Mouse (Mus musculus) frontal cortex, postnatal 10 days (tissue): ENCODE results near the gene Klf3.

ENCODE experiments used
- DNase-seq, 2 experiments: peaks; one replicate each; pipeline ENCODE4 v3.0.0; 2022; ENCODE audit warnings: low spot score in 2 of 2, mixed read lengths in 1 of 2

The Klf3 gene

DNA sequence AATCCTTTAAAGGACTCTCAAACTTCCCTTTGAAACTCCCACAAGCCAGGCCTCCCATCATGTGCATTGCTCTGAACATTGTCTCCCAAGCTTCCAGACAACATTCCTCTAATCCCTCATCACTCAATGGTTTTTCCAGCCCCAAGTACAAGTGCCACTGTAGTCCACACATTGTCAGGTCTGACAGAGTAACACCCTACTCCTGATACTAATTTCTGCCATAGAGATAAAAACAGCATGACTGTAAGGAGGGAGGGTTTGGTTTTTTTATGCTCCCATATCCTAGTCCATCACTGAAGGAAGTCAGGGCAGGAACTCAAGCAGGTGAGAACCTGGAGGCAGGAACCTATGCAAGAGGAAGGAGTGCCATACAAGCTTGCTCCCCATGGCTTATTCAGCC, 30.2 kb downstream of the Klf3 start:
- no peak for DNase-seq

DNA sequence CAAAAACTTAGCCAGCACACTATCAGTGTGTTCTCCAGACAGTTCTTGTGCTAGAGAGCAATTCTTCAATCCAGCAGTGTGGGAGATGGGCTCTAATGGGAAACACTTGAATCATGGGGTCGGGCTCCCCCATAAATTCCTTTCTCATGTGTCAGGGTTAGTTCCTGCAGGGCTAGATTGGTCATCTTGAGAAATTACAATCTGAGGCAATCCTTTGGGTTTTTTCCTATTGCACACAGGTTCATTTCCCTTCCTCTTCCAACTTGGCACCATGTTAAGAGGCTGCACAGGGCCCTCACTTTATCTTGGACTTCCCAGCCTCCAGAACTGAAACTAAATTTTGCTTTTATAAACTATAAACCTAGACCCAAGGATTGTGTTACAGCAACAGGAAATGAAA, 31.0 kb downstream of the Klf3 start:
- no peak for DNase-seq

- DNase-seq: no peak
Observed at GRCm38 (mm10) chr5:64835295-64835694, 32.1 kb downstream of the Klf3 start.

GRCm38 (mm10) chr5:64839016-64839599, 35.9 kb downstream of the Klf3 start:
- no peak for DNase-seq

DNA sequence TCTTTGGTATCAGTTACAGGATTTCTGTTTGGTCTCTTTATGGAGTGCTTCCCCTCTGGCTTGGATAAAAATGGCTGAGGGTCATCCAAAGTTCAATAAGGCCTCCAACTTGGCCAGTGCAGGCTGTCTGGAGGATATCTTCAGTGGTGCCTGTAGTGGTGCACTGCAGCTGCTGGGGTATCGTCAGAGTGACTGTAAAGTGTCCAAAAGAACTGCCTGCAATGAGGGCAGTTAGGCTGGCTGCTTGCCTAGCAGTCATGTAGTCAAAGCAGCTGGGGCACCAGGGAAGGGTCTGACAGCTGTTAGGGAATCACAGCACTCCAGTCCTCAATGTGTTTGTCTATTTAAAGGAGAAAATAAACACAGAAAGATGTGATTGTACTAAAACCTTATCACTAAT, 36.9 kb downstream of the Klf3 start:
- DNase-seq: no peak

GRCm38 (mm10) chr5:64844622-64845021, 41.4 kb downstream of the Klf3 start:
- DNase-seq: no peak

DNA sequence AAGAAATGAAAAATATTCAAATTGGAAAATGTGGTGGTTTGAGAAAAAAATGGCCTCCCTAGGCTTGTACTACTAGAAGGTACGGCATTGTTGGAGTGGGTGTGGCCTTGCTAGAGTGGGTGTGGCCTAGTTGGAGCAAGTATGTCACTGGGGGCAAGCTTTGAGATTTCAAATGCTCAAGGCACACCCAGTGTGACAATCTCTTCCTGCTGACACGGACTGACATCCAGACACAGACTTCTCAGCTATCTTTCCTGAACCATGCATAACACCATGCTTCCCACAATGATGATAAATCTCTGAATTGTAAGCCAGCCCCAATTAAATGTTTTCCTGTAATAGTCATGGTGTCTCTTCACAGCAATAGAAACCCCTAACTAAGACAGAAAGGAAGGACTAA, 44.1 kb downstream of the Klf3 start:
- DNase-seq: no peak

GRCm38 (mm10) chr5:64849892-64850291, 46.7 kb downstream of the Klf3 start:
- no peak for DNase-seq

DNA sequence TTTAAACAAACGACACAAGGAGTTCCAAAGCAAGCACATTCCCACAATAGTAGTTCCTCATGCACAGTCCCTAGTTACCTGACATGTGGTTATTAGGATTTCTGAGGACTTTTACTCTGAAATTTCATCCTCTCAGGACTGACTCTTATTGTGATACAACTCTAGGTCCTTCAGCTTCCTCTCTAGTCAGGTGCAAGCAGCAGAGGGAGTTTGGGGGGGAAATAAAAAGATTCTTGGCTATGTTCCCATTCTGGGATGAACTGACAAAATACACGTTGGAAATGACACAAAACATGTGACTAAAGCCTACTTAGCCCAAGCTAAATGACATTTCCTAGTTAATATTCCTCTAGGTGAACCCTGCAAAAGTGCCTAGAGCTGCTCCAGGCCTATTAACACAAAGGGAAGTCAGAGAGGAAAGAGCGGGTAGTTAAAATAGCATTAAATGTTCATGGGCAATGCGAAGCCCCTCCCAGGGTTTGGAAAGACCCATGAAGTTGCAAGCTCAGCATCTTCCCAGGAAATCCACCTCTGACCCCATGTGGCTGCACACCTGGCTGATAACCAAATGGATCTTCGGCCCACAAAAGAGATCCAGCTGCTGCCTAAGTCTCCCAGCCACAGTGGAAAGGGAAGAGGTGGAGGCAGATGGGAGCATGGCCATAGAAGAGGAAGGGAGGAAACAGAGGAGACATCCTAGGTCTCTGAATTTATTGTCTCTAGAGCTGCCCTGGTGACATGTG, 49.6 kb downstream of the Klf3 start:
- DNase-seq: no peak

DNA sequence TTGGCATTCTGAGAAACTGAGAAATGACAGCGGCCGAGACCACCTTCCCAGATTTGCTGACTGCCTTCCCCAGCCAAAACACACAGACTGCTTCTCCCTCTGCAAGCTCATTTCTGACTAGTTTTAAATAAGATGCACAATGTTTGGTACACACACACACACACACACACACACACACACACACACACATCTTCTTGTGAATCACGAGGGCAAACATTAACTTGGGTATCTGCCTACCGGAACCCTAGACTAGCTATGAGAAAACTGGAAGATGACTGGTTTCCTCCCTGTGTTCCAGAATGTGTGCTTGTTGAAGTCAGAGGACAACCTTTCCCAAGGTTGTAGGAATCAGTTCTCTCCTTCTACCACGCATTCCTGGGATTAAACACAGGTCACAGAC, 50.2 kb downstream of the Klf3 start:
- no peak for DNase-seq

DNA sequence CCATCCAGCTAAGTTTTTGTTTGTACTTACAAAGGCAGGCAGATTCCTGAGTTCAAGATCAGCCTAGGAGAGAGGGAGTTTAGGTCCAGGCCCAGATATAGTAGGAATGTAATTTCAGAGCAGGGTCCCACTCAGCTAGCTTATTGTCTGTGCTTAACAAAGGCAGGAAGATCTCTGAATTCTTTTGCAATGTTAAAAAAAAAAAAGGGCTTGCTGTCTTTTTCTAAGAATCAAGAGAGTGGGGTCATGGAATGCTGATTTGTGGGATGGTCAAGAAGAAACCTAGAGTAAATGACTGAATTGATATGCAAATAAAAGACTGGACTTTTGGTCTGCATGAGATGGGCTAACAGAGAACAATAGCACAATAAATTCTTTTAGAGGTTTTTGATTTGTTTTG, 52.0 kb downstream of the Klf3 start:
- no peak for DNase-seq

GRCm38 (mm10) chr5:64860900-64861470, 57.8 kb downstream of the Klf3 start:
- no peak for DNase-seq

- no peak for DNase-seq
Observed at GRCm38 (mm10) chr5:64861471-64862199, 58.4 kb downstream of the Klf3 start.

DNA sequence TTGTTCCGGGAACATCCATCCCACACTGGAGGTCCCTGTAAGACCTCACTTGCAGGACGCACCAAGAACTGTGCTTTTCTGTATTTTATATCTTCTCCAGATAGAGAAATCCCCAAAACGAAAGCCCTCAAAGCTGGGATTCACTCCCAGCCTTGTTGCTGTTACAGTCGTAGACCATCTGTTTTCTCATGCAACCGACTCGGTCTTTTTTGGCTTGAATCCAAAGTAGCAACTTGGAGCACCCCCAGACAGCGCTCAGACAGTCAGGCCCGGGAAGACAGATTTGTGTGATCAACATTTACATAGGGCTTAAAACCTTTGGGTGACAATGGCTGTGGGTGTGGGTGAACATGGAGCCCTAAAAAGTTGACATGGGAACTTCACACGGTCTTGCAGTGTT, 59.1 kb downstream of the Klf3 start:
- peak; percentile 43 to 44 for DNase-seq

- DNase-seq: no peak
Observed at GRCm38 (mm10) chr5:64864699-64865108, 61.5 kb downstream of the Klf3 start.

DNA sequence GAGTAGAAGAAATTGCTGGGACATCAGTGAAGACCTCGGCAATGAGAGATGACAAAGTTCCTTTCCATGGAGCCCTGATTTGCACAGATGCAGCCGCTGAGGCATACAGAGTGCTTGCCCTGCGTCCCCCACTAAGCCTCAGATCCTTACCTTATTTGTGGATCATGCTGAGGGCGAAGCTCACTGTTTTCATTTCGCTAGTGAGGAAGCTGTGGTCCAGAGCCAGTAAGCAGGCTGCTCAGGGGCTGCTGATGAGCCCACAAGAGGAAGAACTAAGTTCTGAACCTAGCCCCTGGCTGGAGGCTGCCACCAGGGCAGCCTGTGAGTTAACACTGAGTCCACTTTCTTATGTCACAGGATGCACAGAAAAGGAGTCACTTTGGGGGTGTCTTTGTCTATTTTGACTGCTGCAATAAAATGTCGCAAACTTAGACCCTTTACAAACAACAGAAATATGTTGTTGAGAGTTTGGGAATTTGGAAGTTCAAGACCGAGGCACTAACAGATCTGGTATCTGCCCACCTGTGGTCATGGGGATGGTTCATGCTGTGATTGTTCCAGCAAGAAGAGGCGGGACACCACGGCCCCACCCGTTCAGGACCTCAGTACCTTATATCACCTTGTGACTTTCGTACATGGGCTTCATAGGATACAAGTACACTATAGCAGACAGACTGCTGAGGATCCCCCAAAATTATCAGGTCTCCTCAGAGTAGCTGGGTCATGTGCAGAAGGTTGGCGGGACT, 62.2 kb downstream of the Klf3 start:
- DNase-seq: no peak

DNA sequence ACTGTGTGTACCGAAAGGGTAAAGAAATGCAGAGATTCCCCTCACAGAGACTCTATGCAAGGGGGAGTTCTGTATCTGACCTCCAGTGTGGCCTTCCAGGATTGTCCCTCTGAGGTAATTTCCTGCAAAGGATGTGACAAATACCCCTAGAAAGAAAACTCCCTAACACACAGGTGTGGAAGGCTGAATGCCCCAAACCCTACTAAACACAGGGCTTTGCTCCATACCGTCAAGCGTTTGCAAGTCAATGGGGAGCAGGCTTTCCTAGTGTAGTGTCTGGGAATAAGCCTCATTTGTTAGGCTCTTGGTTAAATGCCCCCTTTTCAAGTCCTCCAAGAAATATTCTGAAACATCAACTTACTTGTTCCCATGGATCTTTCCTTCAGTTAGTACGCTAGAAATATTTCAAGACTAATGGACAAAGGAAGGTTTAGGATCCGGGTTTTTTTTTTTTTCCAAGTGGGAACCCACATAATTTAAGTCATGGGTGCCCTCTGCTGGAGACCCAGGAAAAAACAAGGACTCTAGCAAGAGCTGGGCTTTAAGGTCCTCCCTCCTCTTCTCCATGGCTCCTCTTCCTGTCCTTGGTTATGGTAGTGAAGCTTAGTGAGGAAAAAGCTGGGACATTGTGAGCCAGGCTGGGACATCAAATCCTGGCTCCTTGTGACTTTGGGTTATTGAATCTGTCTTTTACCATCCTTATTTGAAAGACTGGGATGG, 63.3 kb downstream of the Klf3 start:
- peak; percentile 51 to 78 for DNase-seq

DNA sequence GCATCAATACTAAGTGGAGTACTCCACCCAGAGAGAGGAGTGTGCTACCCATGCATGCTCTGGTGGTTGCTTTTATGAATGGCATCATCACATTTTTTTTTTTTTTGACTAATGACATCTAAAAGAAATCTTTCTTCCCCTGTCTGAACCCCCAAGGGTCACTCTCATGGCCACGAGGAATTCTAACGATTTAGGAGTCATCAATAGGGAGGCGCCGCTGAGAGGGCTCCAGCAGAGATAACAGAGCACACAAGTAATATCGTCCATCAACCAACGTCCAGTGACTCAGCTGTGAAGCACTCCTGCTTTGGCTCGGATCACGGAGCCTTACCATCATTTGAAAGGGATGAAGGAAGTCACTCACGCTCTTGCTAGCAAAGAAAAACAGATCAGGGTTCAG, 63.9 kb downstream of the Klf3 start:
- DNase-seq: no peak

DNA sequence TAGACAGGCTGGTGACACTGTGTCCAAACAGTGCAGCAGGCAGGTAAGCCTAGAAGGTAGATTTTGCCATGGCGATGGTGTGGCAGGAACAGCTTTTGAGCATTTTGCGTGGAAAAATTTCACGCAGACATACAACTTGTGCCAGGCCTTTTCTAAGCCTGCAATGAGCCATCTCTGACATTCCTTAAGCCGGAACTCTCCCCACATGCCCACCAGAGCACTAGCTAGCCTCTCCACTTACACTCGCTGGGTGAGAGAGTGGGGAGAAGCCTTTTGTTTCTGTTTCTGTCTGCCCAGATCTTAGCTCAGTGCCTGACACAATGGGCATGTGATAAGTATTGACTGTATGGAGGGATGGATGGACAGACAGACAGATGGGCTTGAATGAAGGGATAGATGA, 64.4 kb downstream of the Klf3 start:
- no peak for DNase-seq

DNA sequence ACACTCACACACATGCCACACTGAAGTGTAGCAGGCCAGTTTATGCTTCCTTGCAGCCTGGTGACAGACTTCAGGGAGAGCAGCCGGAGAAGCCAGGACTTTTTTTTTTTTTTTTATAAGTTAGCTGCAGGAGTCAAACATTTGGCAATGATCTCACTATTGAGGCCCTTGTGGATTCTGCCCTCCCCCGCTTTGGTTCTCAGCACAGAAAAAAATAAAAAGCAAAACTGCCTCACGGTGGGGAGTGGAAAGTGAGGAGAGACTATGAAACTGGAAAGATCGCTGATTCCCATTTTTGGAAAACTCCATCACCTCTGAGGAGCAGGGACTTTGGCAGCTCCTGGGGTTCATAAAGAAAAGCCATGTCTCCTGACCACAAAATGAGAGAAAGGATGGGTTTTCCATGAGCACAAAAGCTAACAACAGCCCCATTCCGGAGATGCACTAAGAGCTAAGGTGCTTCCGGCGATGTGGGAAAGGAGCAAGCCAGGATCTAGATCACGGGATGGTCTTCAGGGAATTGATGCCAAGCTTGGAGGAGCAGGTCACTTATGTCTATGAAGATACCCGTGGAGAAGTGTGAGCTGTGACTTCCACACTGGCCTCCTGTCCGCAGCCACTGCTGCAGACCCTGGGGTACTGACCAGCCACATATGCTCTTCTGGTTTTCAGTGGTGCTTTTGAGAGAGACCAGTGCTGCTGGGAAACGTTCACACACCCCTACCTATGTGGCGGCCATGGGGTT, 73.1 kb downstream of the Klf3 start:
- no peak for DNase-seq
